Mouse (Mus musculus) right cerebral cortex, adult 18-20 months (tissue): ENCODE data around the gene Zfp36l1.

Source experiments
- DNase-seq: peaks from one replicate; pipeline ENCODE4 v3.0.0; 2022; ENCODE audit warnings: mixed read lengths

Zfp36l1 gene

GRCm38 (mm10) chr12:80112852-80113551 lies at the start of gene Zfp36l1:
Gene Zfp36l1 (minus strand): TSS chr12:80113013.
- peak; percentile 56 for DNase-seq

- no peak for DNase-seq
These were observed 49.6 kb upstream of the Zfp36l1 start for GRCm38 (mm10) chr12:80162448-80162847.

- DNase-seq, result peak; percentile 18
These were observed 44.9 kb upstream of the Zfp36l1 start for GRCm38 (mm10) chr12:80157675-80158074.

GRCm38 (mm10) chr12:80153687-80154326 lies 41.0 kb upstream of the Zfp36l1 start:
- DNase-seq, result peak; percentile 38

- DNase-seq, result no peak
These were observed 40.3 kb upstream of the Zfp36l1 start for GRCm38 (mm10) chr12:80153078-80153477.

GRCm38 (mm10) chr12:80151821-80152220 lies 39.0 kb upstream of the Zfp36l1 start:
- no peak for DNase-seq

- no peak for DNase-seq
These were observed 37.8 kb upstream of the Zfp36l1 start for GRCm38 (mm10) chr12:80150624-80151023.

- no peak for DNase-seq
These were observed 34.9 kb upstream of the Zfp36l1 start for GRCm38 (mm10) chr12:80147563-80148214.

- peak; percentile 62 for DNase-seq
These were observed 33.7 kb upstream of the Zfp36l1 start for GRCm38 (mm10) chr12:80146227-80147223.

- no peak for DNase-seq
These were observed 32.6 kb upstream of the Zfp36l1 start for GRCm38 (mm10) chr12:80145365-80145764.

GRCm38 (mm10) chr12:80144846-80145245 lies 32.0 kb upstream of the Zfp36l1 start:
- DNase-seq, result no peak

- DNase-seq, result peak; percentile 20
These were observed 28.7 kb upstream of the Zfp36l1 start for GRCm38 (mm10) chr12:80141470-80141869.

GRCm38 (mm10) chr12:80141011-80141410 lies 28.2 kb upstream of the Zfp36l1 start:
- no peak for DNase-seq

GRCm38 (mm10) chr12:80137744-80138143 lies 24.9 kb upstream of the Zfp36l1 start:
- no peak for DNase-seq

- DNase-seq, result no peak
These were observed 24.4 kb upstream of the Zfp36l1 start for GRCm38 (mm10) chr12:80137246-80137645.

GRCm38 (mm10) chr12:80136264-80136930 lies 23.6 kb upstream of the Zfp36l1 start:
- DNase-seq, result no peak

- no peak for DNase-seq
These were observed 22.4 kb upstream of the Zfp36l1 start for GRCm38 (mm10) chr12:80135173-80135572.

- no peak for DNase-seq
These were observed 20.3 kb upstream of the Zfp36l1 start for GRCm38 (mm10) chr12:80133011-80133545.

- DNase-seq, result peak; percentile 76
These were observed 19.6 kb upstream of the Zfp36l1 start for GRCm38 (mm10) chr12:80132250-80133003.

- DNase-seq, result no peak
These were observed 18.8 kb upstream of the Zfp36l1 start for GRCm38 (mm10) chr12:80131359-80132249.
